Mouse (Mus musculus) fibroblast of lung, adult 2 months (primary cell): ENCODE measurements around the gene Fem1b.
"Not testable (repeated sequence)": the region's sequence is repeated elsewhere in the genome, so short reads cannot be mapped to it uniquely, and the experiment has no call there.

Experiments used
- DNase-seq: peaks from one replicate; pipeline ENCODE4 v3.0.0-alpha.2; 2011; ENCODE audit warnings: low read depth

Fem1b gene

DNA sequence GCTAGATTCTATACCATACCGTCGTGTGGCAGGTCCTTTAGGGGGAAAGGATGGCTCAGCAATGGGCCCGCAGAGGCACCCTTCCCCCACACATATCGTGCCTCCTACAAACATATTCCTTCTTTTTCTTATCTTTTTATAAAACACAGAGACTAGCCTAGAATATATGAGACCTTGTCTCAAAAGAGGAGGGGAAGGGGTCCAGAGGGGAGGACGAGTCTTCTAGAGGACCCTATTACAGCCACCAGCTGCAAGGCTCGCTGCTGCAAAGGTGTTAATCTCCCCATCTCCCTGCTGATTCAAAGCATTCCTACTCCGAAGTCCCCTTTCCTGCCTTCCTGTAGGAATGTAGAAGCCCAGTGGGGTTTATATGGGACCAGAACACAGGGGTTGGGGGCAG, 14.7 kb upstream of the Fem1b start:
- no peak for DNase-seq

DNA sequence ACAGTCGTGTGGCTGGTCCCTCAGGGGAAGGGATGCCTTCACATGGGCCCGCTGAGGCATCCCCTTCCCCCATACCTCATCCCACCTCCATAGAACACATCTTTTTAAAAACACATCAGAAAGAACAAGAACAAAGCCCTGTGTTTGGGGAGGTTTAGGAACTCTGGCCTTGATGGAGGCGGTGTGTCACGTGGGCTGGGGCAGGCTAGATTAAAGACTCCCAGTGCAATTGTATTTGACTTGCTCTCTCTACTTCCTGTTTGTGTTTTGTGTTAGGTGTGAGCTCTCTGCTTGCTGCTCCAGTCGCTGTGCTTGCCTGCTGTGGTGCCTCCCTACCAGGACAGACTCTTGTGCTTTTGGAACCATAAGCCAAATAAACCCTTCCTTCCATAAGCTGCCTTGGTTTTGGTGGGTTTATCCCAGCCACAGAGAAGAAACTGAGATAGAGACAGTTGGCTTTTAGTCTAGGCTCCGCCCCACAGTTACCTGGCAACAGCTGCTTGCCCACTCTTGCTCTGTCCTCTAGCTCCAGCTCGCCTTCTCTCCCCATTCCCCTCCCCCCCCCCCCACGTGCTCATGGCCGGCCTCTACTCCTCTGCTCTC, 14.2 kb upstream of the Fem1b start:
- no peak for DNase-seq

DNA sequence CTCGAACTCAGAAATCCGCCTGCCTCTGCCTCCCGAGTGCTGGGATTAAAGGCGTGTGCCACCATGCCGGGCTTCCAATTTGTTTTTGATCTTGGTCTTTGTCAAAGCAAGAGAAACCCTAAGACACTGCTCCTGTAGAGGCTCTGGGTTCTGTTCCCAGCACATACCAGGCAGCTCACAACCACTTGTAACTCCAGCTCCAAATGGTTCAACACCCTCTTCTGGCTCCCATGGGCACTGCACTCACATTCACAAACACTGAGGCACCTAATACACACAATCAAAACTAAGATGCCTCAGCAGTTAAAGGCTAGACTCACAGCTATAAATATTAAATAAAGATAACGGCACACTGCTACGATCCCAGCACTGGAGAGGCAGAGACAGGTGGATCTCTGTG, 10.1 kb upstream of the Fem1b start:
- no peak for DNase-seq

DNA sequence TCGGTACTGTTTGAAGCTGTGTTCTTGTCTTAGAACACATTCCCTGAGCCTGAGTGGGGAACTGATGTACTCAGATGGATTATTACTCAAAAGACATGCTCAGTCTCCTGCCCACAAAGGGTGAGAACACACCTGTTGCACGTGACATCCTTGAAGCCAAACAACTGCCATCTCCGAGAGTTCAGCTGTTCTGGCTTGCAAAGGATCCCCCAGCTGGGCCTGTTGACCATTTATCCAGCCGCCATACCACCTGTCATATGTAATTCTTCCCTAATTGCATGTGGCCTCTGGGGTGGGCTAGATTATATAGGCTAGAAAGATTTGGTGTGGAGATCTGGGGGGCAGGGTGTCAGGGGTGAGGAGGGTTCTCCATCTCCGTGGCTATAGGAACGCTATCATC, 9.1 kb upstream of the Fem1b start:
- no peak for DNase-seq

DNA sequence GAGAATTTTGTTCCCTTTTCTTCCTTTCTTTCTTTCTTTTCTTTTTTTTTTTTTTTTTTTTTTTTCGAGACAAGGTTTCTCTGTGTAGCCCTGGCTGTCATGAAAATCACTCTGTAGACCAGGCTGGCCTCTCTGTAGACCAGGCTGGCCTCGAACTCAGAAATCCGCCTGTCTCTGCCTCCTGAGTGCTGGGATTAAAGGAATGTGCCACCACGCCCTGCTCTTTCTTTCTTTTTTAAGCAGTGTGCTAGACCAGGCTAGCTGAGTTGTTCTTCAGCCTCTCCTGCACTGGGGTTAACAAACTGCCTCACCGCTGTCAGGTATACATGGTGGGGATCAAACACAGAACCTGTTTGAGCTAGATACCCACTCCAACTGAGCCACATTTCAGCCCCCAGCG, 8.2 kb upstream of the Fem1b start:
- not testable (repeated sequence) for DNase-seq

DNA sequence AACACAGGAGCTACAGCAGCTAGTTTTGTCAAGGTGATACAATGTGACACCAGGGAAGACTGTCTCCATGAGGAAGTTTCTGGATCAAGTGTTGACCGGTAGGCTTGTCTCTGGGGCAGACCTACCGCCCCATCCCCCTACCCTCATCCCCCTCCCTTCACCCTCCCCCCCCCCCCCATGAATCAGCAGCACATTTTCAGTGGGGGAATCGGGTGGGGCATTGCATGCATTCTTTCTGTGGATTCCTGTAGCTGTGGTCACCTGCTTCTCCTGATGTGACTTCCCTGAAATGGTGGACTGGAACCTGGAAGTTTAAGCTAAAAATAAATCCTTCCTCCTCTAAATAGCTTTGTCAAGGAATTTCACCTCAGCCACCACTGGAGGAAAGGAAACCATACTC, 7.8 kb upstream of the Fem1b start:
- DNase-seq: no peak

DNA sequence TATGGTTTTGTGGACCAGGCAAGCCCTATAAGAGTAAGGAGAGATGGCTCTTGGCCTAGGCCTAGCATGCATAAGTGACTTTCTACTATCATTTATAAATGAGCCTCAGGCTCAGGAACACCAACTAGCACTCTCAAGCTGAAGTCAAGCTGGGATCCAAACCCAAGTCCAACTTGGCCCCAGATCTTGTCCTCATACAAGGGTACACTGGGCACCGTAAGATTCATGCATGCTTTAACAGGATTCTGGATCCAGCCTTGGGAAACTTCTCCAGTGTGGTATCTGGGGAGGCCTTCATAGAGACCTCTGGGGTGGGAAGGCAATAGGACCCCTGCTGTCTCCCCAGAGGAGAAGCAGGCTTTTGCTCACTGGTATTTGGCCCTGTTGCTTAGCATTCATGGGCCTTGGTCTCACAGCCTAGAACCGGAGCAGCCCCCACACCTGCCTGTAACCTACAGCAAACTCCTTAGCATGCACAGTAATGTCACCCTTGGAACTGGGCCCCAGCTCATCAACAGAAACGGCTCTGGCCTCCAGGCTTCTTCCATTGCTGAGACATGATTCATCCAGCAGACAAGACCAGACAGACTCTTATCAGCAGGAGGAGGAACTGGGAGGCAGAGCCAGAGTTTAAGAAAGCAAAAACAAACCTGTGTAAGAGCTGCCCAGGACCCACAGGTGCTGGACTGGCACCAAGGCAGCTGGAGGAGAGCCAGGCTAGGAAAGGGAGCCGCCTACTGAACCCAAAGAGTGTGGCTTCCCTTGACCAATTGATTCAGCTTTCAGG, 6.3 kb upstream of the Fem1b start:
- peak; percentile 21 for DNase-seq

DNA sequence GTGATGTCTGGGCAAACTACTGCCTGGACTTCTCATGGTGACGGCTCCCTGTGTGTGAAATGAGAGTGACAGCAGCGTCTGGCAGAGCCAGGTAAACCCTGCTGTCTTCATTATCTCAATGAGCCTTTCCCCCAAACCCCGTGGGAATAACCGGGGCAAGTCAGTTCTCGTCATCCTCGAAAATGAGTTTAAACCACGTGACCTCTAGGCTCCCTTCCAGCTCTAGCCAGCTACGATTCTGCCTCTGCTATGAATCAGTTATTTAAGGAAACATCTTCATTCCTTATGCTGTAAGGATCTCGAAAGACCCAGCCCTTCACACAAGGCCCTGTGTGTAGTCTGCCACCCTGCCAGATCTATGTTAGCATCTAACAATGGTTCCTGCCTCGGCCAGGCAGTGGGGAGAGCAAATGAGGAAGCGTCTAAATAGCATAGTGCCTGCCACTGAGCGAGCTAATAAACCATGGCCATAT, 5.4 kb upstream of the Fem1b start:
- DNase-seq: peak; percentile 46

DNA sequence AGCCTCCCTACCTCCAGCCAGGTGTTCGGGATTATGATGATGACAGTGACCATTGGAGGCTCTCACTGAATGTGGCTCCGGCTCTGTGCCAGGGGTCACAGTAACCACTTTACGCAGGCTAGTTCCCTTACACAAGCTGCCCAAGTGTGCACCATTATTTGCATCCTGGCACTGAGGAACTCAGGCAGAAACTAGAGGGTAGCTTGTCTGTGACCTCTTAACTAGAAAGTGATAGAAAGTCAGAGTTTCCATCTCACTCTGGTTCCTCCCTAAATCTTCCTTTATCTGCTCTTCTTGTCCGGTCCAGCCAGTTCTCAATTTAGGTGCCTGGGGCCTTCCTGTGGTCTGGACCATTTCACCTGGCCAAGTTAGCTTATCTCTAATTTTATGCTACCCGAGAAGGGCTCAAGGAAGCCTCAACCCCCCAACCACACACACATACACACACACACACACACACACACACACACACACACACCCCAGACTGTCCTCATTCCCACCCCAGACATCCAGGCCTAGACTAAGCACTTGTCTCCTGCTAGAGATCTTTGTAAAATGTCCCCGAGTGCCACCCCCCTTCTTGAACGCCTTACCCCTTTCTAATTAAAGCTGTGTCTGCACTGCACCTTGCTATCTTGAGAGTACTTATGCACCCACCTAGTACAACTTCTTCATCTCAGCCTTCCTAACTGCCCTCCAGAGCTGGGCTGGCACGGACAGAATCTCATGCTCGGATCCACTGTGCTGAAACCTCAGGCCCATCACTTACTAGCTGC, 4.8 kb upstream of the Fem1b start:
- DNase-seq: no peak

DNA sequence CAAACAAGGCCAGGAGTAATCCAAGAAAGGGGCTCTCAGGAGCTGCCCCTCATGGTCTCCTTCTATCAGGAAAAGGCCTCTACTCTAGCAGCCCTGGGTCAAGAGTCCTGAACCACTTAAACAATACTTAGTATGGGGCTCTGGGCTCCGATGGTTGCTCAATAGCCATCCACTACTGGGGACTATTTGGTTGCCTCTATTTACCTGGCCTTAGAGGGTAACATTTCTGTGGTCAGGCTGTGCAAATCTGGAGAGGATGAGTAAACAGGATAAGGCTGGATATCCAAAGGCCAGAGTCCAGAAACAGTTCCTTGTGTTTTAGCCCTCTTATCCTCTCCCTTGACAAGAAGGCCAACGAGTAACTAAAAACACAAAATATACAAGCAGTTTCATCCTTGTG, 3.0 kb upstream of the Fem1b start:
- no peak for DNase-seq

DNA sequence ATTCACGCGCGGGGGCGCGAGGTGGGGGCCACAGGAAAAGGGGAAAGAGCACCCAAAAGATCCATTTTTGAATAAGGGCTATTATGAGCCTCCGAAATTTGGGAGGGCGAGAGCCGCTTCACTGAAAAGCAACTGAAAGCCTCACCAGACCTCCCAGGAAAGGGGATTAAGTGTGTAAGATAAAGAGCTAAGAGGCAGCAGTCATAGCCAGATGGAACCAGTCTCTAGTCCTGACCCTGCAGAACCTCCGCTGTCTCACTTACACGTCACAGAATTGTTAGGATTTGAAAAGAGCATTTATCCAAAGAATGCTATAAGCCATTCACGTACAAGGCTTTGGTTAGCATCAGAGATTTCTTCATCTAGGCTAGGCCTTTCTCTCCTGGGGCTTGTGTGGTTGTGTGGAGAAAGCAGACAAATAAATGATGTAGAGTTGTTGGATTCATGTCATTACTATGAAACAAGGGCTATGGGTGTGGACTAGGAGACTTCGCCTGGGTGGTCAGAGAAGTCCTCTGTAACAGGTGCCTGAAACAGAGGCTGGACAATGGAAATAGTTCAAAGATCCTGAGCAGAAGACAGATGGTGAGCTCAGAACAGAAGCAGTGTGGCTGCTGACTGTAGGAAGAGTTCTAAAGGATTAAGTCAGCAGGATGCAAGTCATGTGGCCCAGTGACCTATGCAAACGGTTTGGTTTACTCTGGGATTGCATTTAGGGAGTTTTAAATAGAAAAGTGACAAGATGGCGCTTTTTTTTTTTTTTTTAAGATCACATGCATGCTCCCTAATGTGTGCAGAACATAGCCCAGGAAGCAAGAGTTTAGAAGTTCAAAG, 699 bp upstream of the Fem1b start:
- DNase-seq: peak; percentile 15

DNA sequence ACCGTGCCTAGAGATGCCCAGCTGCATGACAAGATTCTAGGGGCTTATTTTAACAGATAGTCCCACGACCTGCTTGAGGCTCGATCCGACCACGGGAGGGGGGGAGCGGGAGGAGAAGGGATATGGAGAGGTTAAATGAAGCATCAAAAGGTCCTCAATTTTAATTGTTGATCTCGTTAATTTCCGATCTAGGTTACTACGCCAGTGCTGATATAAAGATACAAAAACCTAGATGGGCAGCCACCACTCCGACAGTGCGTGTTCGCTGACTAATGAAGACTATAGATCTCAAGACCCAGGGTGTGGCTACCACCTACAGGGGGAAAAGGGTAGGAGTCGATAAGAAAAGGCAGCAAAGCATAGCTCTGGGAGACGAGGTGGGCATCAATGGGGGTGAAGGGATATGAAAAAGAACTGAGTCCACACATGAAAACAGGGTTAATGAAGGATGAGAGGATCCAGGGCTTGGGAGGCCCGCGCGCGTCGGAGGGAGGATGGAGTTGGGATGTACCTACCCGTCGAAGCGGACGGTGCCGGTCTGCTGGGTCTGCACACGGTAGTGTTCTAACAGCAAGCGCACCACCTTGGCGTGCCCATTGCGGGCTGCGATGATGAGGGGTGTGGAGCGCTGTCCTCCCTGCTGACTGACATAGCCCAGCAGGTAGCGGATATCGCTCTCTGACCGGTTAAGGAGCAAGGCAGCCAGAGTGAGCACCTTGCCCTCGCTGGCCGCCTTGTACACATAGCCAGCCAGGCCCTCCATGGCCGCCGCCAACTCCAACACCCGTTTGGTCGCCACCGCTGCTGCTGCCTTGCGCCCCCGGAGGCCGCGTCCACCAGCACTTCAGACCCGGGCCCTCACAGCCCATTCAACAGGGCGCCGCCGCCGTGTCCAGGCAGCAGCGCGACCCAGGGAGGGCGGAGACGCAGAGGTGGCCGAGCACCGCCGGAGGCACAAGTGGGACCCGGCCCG, 905 bp downstream of the Fem1b start:
- no peak for DNase-seq

DNA sequence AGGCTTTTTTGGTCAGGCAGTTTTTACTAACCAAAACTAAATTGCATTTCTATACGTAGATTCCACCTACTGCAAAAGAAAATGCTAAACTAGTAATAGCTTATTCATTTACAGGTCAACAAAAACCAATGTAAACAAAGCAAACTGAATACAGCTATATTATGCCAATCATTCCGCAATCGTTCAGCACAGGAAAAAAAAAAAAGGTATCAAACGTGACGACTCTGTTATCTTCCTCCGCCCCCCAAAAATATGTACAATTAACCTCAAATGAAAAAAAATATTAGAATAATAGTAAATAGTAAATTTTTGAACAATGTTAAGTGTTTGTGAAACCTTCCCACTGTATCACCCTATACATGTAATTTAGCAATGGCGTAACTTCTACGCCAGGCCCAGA, 1.6 kb downstream of the Fem1b start:
- DNase-seq: no peak

DNA sequence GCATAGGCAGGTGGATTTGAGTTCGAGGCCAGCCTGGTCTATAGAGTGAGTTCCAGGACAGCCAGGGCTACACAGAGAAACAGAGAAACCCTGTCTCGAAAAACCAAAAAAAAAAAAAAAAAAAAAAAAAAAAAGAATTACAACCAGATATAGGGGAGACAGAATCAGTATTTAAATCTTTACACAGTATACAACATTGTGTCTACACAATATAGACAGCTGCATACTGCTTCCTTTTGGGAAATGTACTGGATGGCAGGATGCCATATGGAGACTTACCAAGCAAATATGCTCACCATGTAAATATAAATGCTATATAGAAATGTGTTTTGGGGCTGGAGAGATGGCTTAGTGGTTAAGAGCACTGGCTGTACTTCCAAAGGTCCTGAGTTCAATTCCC, 12.5 kb downstream of the Fem1b start:
- DNase-seq: not testable (repeated sequence)

DNA sequence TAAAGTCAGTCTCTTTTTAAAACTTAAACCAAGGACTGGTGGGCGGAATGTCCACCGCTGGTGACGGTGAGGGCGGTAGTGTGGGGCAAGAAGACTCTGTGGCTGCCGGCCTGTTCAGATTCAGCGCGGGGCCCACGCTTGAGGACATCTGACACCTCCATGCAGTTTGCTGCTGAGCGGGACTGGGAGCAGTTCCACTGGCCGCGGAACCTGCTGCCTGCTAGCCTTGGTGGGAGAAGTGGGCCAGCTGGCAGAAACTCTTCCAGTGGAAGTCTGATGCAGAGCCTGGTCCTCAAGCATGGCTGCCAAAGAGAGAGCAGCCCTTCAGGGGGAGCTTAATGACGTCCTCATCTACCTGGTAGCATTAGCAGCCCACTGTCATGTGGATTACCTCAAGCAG, 21.9 kb downstream of the Fem1b start:
- no peak for DNase-seq

DNA sequence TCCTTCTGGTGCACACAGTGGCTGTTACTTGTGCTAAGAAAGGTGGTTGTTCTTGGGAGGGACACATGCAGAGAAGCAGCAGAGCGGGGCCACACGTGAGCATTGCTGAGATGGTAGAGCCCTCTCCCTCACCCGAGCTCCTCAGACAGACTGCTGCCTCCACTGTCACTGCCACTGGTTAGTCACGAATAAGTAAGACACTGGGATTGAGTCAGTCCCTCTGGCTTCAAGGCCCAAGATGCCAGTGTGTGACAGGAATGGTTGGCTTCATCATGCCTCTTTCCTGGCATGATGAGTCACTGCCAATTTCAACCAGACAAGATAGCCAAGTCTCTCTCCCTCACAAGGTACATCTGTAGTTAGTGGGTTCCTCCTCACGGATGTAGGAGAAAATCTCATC, 25.0 kb downstream of the Fem1b start:
- no peak for DNase-seq

DNA sequence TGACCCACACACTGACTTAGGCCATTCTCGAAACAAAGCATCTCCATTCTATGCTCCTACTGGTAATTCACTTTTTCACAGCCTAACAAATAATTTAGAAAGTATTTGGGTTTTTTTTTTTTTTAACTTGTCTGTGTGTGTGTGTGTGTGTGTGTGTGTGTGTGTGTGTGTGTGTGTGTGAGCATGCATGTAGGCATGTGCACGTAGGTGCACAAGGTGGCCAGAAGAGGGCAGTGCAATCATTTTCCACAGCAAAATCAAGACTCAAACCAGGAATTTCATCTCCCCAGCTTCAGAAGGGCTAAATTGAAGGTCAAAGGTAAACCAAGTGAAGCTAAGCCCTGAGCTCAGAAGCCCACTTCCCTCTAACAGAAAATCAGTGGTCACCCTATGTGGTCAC, 27.5 kb downstream of the Fem1b start:
- no peak for DNase-seq

DNA sequence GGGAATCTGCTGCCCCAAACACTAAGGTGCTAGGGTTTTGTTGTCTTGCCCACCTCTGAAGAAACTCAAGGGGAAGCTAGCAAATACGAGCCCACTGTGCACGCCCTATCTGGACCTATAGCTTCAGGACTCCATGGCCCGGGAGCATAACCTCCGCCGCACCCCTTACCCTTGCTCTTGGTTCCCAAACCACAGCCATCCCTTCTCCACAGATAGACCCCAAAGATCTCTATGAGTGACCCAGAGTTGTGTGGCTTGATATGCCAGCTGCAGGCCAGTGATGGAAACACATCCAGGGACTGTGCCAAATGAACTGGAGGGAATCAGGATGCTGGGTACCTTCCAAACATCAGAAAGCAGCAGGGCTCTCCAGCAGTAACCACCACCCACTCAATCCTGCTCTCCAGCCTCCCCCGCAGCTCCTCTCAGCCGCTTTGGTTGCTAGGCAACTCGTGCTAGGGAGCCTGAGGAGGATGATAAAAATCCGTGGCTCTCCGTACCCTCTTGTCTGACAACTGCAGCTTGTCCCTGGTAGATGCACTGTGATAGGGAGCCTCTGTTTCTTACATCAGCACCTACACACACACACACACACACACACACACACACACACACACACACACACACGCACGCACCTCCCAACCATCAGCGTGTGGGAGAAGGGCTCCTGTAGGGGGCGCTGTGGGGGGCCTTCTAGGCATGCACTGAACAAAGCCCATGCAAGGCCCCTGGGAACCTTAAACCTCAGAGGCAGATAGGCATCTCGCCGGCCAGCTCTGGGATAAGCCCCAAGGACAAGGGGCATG, 28.6 kb downstream of the Fem1b start:
- no peak for DNase-seq

DNA sequence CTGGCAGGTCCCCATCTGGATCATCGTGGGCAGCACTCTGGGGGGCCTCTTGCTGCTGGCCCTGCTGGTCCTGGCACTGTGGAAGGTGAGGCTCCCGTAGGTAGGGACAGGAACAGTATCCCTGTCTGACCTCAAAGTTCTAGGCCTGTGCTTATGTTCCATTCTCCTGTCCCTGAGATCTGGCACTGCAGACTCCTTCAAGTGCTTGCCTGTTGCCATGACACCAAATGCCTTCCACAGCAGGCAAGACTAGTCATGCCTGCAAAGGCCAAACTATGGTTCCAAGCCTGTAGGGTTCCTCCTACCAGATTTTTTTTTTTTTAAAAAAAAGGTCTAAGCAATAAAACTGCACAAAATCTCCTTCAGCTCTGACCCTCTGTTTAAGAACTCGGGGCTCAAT, 29.8 kb downstream of the Fem1b start:
- DNase-seq: no peak

DNA sequence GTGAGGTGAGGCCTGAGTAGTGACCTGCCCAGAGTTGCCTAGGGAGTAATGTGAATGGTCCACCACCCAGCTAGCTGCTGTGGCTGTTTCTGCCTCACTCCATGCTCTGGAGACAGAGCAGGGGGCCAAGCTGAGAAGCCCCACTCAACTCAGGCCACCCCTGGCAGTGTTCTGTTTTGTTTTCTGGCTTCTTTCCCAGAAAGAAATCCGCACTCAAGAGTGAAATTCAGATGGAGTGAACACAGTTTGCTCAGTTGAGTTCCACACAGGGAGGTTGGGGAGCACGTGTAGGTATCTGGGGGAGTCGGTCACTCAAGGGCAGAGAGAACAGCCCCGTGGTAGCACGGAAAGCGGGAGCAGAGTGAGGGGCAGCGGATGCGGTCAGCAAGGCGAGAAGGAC, 33.0 kb downstream of the Fem1b start:
- no peak for DNase-seq
